Mouse (Mus musculus): ENCODE measurements around the gene Lmbr1l. TPM values are rescaled to one million over a fixed set of nuclear protein-coding genes. Genes with fewer than 3 reads are reported as not detected.

Gene Lmbr1l
- total RNA-seq (2014; rRNA removed) = 28.7 and 51.0 TPM in 2 replicates
- polyA plus RNA-seq (2015; fragmentation: Nextera tagmentation; extraction: Ambion mirVana) = 20.0 and 20.9 TPM in 2 replicates

DNA sequence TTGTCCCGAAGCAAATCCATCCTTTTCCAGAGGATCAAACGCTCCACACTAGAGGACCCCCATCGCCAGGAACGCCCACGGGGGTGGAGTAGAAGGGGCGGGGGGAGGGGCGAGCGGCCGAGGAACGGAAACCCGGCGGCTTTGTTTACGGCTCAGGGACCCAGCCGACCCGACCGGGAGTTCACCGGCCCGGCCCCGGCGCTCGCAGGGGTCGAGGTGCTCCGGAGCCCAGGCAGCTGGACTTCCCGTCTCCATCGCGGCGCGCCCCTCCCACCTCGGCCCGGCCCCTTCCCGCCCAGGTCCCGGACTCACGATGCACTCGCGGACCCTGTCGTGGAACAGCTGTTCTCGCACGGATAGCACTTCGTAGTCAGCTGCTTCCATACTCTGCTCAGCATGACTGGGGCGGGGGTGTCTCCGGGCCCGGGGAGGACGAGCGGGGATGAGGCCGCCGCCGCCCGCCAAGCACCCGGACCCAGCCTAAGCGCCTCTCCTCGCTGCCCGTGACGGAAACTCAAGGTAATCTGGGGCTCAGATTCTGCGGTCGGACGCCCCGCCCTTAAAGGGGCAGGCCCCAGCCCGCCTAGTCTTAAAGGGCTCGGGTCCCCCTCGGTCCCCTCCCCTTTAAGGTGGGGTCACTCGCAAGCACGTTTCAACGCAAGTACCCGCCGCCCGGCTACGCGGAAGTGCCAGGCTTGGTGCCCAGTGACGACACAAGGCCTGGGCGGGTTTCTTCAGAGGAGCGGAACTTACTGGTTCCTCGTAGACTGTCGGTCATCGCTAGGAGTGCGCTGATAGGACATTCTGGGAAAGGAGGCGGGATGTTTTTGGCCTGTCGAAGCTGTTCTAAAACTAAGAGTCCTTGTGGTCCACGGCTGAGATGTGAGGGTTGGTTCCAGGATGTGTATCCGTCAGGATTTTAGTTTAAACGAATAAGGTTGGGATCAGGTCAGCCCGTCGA lies at the start of gene Lmbr1l:
TSS of gene Lmbr1l (minus strand) at position 694 of the 961 bp plus-strand sequence.
- 0 out of 2 replicates have a peak, but pooled peaks have one; percentile 9 for TF ChIP-seq CTCF (IDR thresholded peaks at IDR 0.05; ENCODE audit: low read depth)
- Histone ChIP-seq H3K4me1 (ENCODE audit: insufficient read depth, low read length) (peaks cover 9% of the 10 kb centered on the region), H3K4me3 (ENCODE audit: low read length) (peak within 1 kb of the TSS; percentile 93), H3K9me3 (ENCODE audit: low read length) (no peaks in the 10 kb centered on the region), H3K9ac (replicated peaks; ENCODE audit: low read length) (peak within 1 kb of the TSS; percentile 86), H3K27me3 (ENCODE audit: insufficient read depth, low read length) (no peaks in the 10 kb centered on the region), H3K4me2 (ENCODE audit: low read depth, low read length) (peak within 1 kb of the TSS; percentile 86), H3K36me3 (ENCODE audit: insufficient read depth, low read length) (peaks cover 8% of the 10 kb centered on the region; the same call in 1 of the 2 replicates), H3K27ac (peak within 1 kb of the TSS; percentile 95)
- under 1% methylated on average over 76 of the region's 82 CpGs for WGBS
- peak; percentile 99 for ATAC-seq
- peak; percentile 100 for DNase-seq (ENCODE audit: low spot score)

DNA sequence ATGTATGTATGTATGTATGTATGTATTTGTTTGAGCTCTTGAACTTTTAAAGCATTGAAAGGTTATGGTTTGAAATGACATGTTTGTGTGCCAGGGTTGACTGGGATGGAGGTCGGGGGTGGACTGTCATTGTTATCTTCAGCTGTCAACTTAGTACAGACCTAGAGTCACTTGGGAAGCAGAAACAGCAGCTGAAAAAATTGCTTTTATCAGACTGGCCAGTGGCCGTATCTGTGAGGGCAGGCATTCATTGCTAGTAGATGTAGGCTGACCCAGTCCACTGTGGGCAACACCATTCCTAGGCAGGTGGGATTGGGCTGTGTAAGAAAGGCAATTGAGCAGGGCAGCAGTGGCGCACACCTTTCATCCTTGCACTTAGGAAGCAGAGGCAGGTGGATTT lies 41.5 kb upstream of the Lmbr1l start:
- no peaks in the 10 kb centered on the region for H3K36me3 ChIP-seq (ENCODE audit: insufficient read depth, low read length)
- no peak overlapping the region for H3K9ac ChIP-seq (replicated peaks; ENCODE audit: low read length)
- TF ChIP-seq CTCF (IDR thresholded peaks at IDR 0.05; ENCODE audit: low read depth) = no peak
- no peak overlapping the region for H3K27ac ChIP-seq
- no peaks in the 10 kb centered on the region for H3K9me3 ChIP-seq (ENCODE audit: low read length)
- ATAC-seq (no peak), DNase-seq (ENCODE audit: low spot score) (no peak)
- WGBS = 79% methylated on average over 3 of the region's 3 CpGs
- no peaks in the 10 kb centered on the region for H3K27me3 ChIP-seq (ENCODE audit: insufficient read depth, low read length)
- H3K4me3 ChIP-seq (ENCODE audit: low read length) = no peak overlapping the region
- no peak overlapping the region for H3K4me2 ChIP-seq (ENCODE audit: low read depth, low read length)
- H3K4me1 ChIP-seq (ENCODE audit: insufficient read depth, low read length) = no peaks in the 10 kb centered on the region; the same call in 1 of the 2 replicates

DNA sequence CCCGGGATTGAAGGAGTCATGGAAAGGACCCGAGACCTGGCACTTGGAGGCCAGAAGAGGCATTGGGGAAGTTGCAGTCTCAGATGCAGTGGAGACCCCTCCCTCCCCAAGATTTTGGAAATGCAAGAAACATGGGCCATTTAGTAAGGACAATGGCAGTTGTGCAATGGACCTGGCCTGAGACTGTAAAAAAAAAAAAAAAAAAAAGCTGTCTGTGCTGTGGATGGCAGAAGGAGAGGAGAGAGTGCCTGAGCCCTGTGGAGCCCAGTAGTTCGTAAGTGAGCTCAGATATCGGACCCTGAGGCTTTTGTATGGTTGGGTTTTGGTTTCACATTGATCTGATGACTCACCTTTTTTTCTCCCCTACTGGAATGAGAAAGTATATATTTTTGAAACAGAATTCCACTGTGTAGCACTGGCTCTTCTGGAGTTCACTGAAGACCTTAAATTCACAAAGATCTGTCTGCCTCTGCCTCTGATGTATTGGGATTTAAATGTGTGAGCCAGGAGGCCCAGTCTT lies 40.9 kb upstream of the Lmbr1l start:
- no peak for TF ChIP-seq CTCF (IDR thresholded peaks at IDR 0.05; ENCODE audit: low read depth)
- H3K4me2 ChIP-seq (ENCODE audit: low read depth, low read length) = no peak overlapping the region
- WGBS = 87% methylated on average over 4 of the region's 4 CpGs
- no peaks in the 10 kb centered on the region; the same call in 1 of the 2 replicates for H3K4me1 ChIP-seq (ENCODE audit: insufficient read depth, low read length)
- H3K27me3 ChIP-seq (ENCODE audit: insufficient read depth, low read length) = no peaks in the 10 kb centered on the region
- H3K4me3 ChIP-seq (ENCODE audit: low read length) = no peak overlapping the region
- no peaks in the 10 kb centered on the region for H3K36me3 ChIP-seq (ENCODE audit: insufficient read depth, low read length)
- DNase-seq (ENCODE audit: low spot score) (no peak), ATAC-seq (no peak)
- no peaks in the 10 kb centered on the region for H3K9me3 ChIP-seq (ENCODE audit: low read length)
- no peak overlapping the region for H3K27ac ChIP-seq
- no peak overlapping the region for H3K9ac ChIP-seq (replicated peaks; ENCODE audit: low read length)

DNA sequence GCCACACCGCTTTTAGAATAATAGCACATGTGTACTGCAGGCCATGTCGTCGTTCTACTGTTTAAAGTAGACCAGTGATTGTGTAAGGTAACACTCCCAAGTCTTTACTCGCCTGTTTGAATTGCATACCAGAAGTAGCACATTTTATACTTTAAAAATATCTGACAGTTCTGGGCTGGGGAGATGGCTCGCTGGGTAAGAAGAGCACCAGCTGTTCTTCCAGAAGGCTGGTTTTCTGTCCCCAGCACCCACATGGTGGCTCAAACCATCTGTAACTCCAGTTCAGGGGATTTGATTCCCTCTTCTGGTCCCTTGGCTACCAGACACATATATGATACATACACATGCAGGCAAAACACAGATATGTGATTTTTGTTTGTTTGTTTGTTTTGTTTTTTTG lies 39.4 kb upstream of the Lmbr1l start:
- Histone ChIP-seq H3K4me1 (ENCODE audit: insufficient read depth, low read length) (no peaks in the 10 kb centered on the region; the same call in 1 of the 2 replicates), H3K9me3 (ENCODE audit: low read length) (no peaks in the 10 kb centered on the region), H3K36me3 (ENCODE audit: insufficient read depth, low read length) (no peaks in the 10 kb centered on the region), H3K4me2 (ENCODE audit: low read depth, low read length) (no peak overlapping the region), H3K4me3 (ENCODE audit: low read length) (no peak overlapping the region), H3K27ac (no peak overlapping the region), H3K27me3 (ENCODE audit: insufficient read depth, low read length) (no peaks in the 10 kb centered on the region), H3K9ac (replicated peaks; ENCODE audit: low read length) (no peak overlapping the region)
- no peak for ATAC-seq
- no peak for DNase-seq (ENCODE audit: low spot score)
- 79% methylated on average over 5 of the region's 5 CpGs for WGBS
- no peak for TF ChIP-seq CTCF (IDR thresholded peaks at IDR 0.05; ENCODE audit: low read depth)

DNA sequence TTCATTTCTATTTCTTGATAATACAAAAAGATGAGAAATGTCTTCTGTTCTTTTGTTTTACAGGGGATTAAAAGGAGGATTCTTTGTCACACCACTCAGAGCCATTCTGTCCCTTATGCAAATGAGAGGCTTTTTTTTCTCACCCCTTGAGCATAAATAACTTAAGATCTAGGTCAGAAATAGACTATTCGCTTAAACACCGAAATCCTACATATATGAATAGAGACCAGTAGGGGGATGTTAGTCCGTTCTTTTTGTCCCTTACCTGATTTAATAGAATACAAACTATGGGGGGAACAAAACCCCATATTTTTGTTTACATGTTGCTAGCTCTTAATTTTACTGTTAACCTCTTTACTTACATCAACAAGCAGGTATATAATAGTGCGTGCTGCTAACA lies 38.0 kb upstream of the Lmbr1l start:
- H3K4me3 ChIP-seq (ENCODE audit: low read length) = no peak overlapping the region
- WGBS = 44% methylated on average over 4 of the region's 4 CpGs
- no peak for ATAC-seq
- no peak for DNase-seq (ENCODE audit: low spot score)
- no peaks in the 10 kb centered on the region for H3K27me3 ChIP-seq (ENCODE audit: insufficient read depth, low read length)
- peak overlapping the region; percentile 76 for H3K4me2 ChIP-seq (ENCODE audit: low read depth, low read length)
- H3K36me3 ChIP-seq (ENCODE audit: insufficient read depth, low read length) = no peaks in the 10 kb centered on the region
- H3K9me3 ChIP-seq (ENCODE audit: low read length) = no peaks in the 10 kb centered on the region
- peak overlapping the region; percentile 100 for H3K27ac ChIP-seq
- H3K9ac ChIP-seq (replicated peaks; ENCODE audit: low read length) = peak overlapping the region; percentile 81
- no peaks in the 10 kb centered on the region; the same call in 1 of the 2 replicates for H3K4me1 ChIP-seq (ENCODE audit: insufficient read depth, low read length)
- TF ChIP-seq CTCF (IDR thresholded peaks at IDR 0.05; ENCODE audit: low read depth) = peak; percentile 29

DNA sequence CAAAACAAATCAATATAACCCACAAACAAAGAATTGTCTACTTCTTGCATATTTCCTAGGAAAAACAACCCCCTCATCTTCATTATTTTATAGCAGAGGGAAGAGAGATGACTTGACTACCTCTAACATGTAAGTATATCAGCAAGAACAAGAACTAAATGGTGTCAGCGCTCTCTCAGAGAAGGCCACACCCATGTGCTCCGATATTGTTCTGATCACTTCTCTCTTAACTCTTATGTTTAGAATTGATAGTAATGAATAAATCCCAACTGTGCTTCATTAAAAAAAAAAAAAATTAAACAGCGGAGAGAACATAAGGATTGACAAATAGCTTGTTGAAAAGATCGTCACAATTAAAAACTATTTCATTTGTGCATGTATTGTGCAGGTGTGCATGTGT lies 37.3 kb upstream of the Lmbr1l start:
- DNase-seq (ENCODE audit: low spot score) (peak; percentile 54), ATAC-seq (no peak)
- H3K9ac ChIP-seq (replicated peaks; ENCODE audit: low read length) = peak overlapping the region; percentile 81
- TF ChIP-seq CTCF (IDR thresholded peaks at IDR 0.05; ENCODE audit: low read depth) = no peak
- no peaks in the 10 kb centered on the region; the same call in 1 of the 2 replicates for H3K4me1 ChIP-seq (ENCODE audit: insufficient read depth, low read length)
- peak overlapping the region; percentile 90 for H3K4me3 ChIP-seq (ENCODE audit: low read length)
- no peaks in the 10 kb centered on the region for H3K36me3 ChIP-seq (ENCODE audit: insufficient read depth, low read length)
- H3K27me3 ChIP-seq (ENCODE audit: insufficient read depth, low read length) = no peaks in the 10 kb centered on the region
- 32% methylated on average over 4 of the region's 4 CpGs for WGBS
- H3K9me3 ChIP-seq (ENCODE audit: low read length) = no peaks in the 10 kb centered on the region
- peak overlapping the region; percentile 100 for H3K27ac ChIP-seq
- H3K4me2 ChIP-seq (ENCODE audit: low read depth, low read length) = peak overlapping the region; percentile 76
